Mouse (Mus musculus) liver (tissue): ENCODE results near the gene Kcnh1.

Experiments
- DNase-seq: peaks from one replicate; pipeline ENCODE4 v3.0.0-alpha.2; 2020; ENCODE audit warnings: mixed read lengths

Gene Kcnh1

GRCm38 (mm10) chr1:192416241-192416821 is 225.8 kb downstream of the Kcnh1 start:
- DNase-seq, result no peak

GRCm38 (mm10) chr1:192419176-192419575 is 228.6 kb downstream of the Kcnh1 start:
- no peak for DNase-seq

GRCm38 (mm10) chr1:192421377-192422166 is 231.0 kb downstream of the Kcnh1 start:
- DNase-seq, result no peak

- no peak for DNase-seq
Observed at GRCm38 (mm10) chr1:192431423-192431822, 240.8 kb downstream of the Kcnh1 start.

- DNase-seq, result no peak
Observed at GRCm38 (mm10) chr1:192435503-192435902, 244.9 kb downstream of the Kcnh1 start.

GRCm38 (mm10) chr1:192439151-192439837 is 248.7 kb downstream of the Kcnh1 start:
- no peak for DNase-seq

GRCm38 (mm10) chr1:192442772-192443445 is 252.3 kb downstream of the Kcnh1 start:
- no peak for DNase-seq

- no peak for DNase-seq
Observed at GRCm38 (mm10) chr1:192443998-192444657, 253.6 kb downstream of the Kcnh1 start.

GRCm38 (mm10) chr1:192444658-192445447 is 254.3 kb downstream of the Kcnh1 start:
- peak; percentile 34 for DNase-seq

GRCm38 (mm10) chr1:192446158-192446557 is 255.6 kb downstream of the Kcnh1 start:
- no peak for DNase-seq

GRCm38 (mm10) chr1:192447666-192448065 is 257.1 kb downstream of the Kcnh1 start:
- no peak for DNase-seq

- no peak for DNase-seq
Observed at GRCm38 (mm10) chr1:192448512-192448911, 257.9 kb downstream of the Kcnh1 start.

- no peak for DNase-seq
Observed at GRCm38 (mm10) chr1:192449572-192450351, 259.2 kb downstream of the Kcnh1 start.

- DNase-seq, result no peak
Observed at GRCm38 (mm10) chr1:192450425-192450824, 259.9 kb downstream of the Kcnh1 start.

GRCm38 (mm10) chr1:192451722-192452121 is 261.1 kb downstream of the Kcnh1 start:
- DNase-seq, result no peak

GRCm38 (mm10) chr1:192454501-192454900 is 263.9 kb downstream of the Kcnh1 start:
- DNase-seq, result no peak

- DNase-seq, result no peak
Observed at GRCm38 (mm10) chr1:192454981-192455380, 264.4 kb downstream of the Kcnh1 start.

GRCm38 (mm10) chr1:192457037-192457436 is 266.5 kb downstream of the Kcnh1 start:
- DNase-seq, result no peak

GRCm38 (mm10) chr1:192457526-192458206 is 267.1 kb downstream of the Kcnh1 start:
- DNase-seq, result peak; percentile 62

- DNase-seq, result no peak
Observed at GRCm38 (mm10) chr1:192463732-192464131, 273.2 kb downstream of the Kcnh1 start.
